Mouse (Mus musculus): ENCODE measurements around the gene Srpk1. TPM values are rescaled to one million over a fixed set of nuclear protein-coding genes. Genes with fewer than 3 reads are reported as not detected.

Srpk1 gene
- polyA plus RNA-seq, 1 experiment from 2014 or later, result 79.2 TPM

GRCm38 (mm10) chr17:28588591-28588990, 33.9 kb downstream of the Srpk1 start:
- WGBS, result 61% methylated on average over 2 of the region's 2 CpGs

GRCm38 (mm10) chr17:28586509-28586908, 36.0 kb downstream of the Srpk1 start:
- no peak overlapping the region for H3K4me2 ChIP-seq (ENCODE audit: low read length)
- no peak for ATAC-seq (replicated peaks; ENCODE audit: low FRiP score, low read depth)
- no peak overlapping the region for H3K27ac ChIP-seq
- no peaks in the 10 kb centered on the region for H3K4me1 ChIP-seq (replicated peaks; ENCODE audit: insufficient read depth, low read length)
- WGBS, result 56% methylated on average over 3 of the region's 3 CpGs
- H3K36me3 ChIP-seq (ENCODE audit: insufficient read depth, low read length), result peaks cover 32% of the 10 kb centered on the region
- no peaks in the 10 kb centered on the region for H3K9me3 ChIP-seq (replicated peaks; ENCODE audit: low read length)
- H3K9ac ChIP-seq (ENCODE audit: low read depth, low read length), result no peak overlapping the region
- TF ChIP-seq CTCF (IDR thresholded peaks at IDR 0.05; ENCODE audit: low read depth), result no peak
- H3K27me3 ChIP-seq (ENCODE audit: insufficient read depth, low read length), result no peaks in the 10 kb centered on the region
- H3K4me3 ChIP-seq (replicated peaks; ENCODE audit: low read depth, low read length), result no peak overlapping the region
- DNase-seq (ENCODE audit: low spot score), result no peak

More at GRCm38 (mm10) chr17:28588591-28588990, 33.9 kb downstream of the Srpk1 start:
- no peaks in the 10 kb centered on the region for H3K9me3 ChIP-seq (replicated peaks; ENCODE audit: low read length)
- H3K4me2 ChIP-seq (ENCODE audit: low read length), result no peak overlapping the region
- H3K9ac ChIP-seq (ENCODE audit: low read depth, low read length), result no peak overlapping the region
- no peak overlapping the region; the same call in 1 of the 2 replicates for H3K27ac ChIP-seq
- no peak overlapping the region for H3K4me3 ChIP-seq (replicated peaks; ENCODE audit: low read depth, low read length)
- peaks cover 44% of the 10 kb centered on the region for H3K36me3 ChIP-seq (ENCODE audit: insufficient read depth, low read length)
- H3K4me1 ChIP-seq (replicated peaks; ENCODE audit: insufficient read depth, low read length), result no peaks in the 10 kb centered on the region
- ATAC-seq (replicated peaks; ENCODE audit: low FRiP score, low read depth), result no peak
- no peaks in the 10 kb centered on the region for H3K27me3 ChIP-seq (ENCODE audit: insufficient read depth, low read length)
- no peak for DNase-seq (ENCODE audit: low spot score)
- TF ChIP-seq CTCF (IDR thresholded peaks at IDR 0.05; ENCODE audit: low read depth), result no peak

- peak; percentile 18; the same call in 1 of the 2 replicates for TF ChIP-seq CTCF (IDR thresholded peaks at IDR 0.05; ENCODE audit: low read depth)
- Histone ChIP-seq H3K27me3 (ENCODE audit: insufficient read depth, low read length) (no peaks in the 10 kb centered on the region), H3K4me2 (ENCODE audit: low read length) (no peak overlapping the region), H3K4me3 (replicated peaks; ENCODE audit: low read depth, low read length) (no peak overlapping the region), H3K27ac (no peak overlapping the region), H3K9me3 (replicated peaks; ENCODE audit: low read length) (no peaks in the 10 kb centered on the region), H3K36me3 (ENCODE audit: insufficient read depth, low read length) (no peaks in the 10 kb centered on the region), H3K4me1 (replicated peaks; ENCODE audit: insufficient read depth, low read length) (no peaks in the 10 kb centered on the region), H3K9ac (ENCODE audit: low read depth, low read length) (no peak overlapping the region)
- ATAC-seq (replicated peaks; ENCODE audit: low FRiP score, low read depth) (no peak), DNase-seq (ENCODE audit: low spot score) (no peak)
- 69% methylated on average over 2 of the region's 2 CpGs for WGBS
These were observed 41.5 kb downstream of the Srpk1 start for GRCm38 (mm10) chr17:28581056-28581455.

- no peak for TF ChIP-seq CTCF (IDR thresholded peaks at IDR 0.05; ENCODE audit: low read depth)
- Histone ChIP-seq H3K4me1 (replicated peaks; ENCODE audit: insufficient read depth, low read length) (0 out of 2 replicates have a peak, but pooled peaks cover 3% of the 10 kb centered on the region), H3K27ac (no peak overlapping the region), H3K27me3 (ENCODE audit: insufficient read depth, low read length) (no peaks in the 10 kb centered on the region), H3K4me3 (replicated peaks; ENCODE audit: low read depth, low read length) (no peak overlapping the region), H3K9me3 (replicated peaks; ENCODE audit: low read length) (no peaks in the 10 kb centered on the region), H3K9ac (ENCODE audit: low read depth, low read length) (no peak overlapping the region), H3K36me3 (ENCODE audit: insufficient read depth, low read length) (no peaks in the 10 kb centered on the region), H3K4me2 (ENCODE audit: low read length) (no peak overlapping the region)
- WGBS, result under 1% methylated on average over 8 of the region's 9 CpGs
- DNase-seq (ENCODE audit: low spot score) (peak; percentile 94), ATAC-seq (replicated peaks; ENCODE audit: low FRiP score, low read depth) (peak; percentile 63)
These were observed 42.1 kb downstream of the Srpk1 start for GRCm38 (mm10) chr17:28580396-28580795.

- peak; percentile 48 for ATAC-seq (replicated peaks; ENCODE audit: low FRiP score, low read depth)
- 15% methylated on average over 50 of the region's 50 CpGs for WGBS
- Histone ChIP-seq H3K36me3 (ENCODE audit: insufficient read depth, low read length) (no peaks in the 10 kb centered on the region), H3K27ac (no peak within 1 kb of the TSS), H3K4me1 (replicated peaks; ENCODE audit: insufficient read depth, low read length) (0 out of 2 replicates have a peak, but pooled peaks cover 3% of the 10 kb centered on the region), H3K4me2 (ENCODE audit: low read length) (peak within 1 kb of the TSS; percentile 34), H3K4me3 (replicated peaks; ENCODE audit: low read depth, low read length) (no peak within 1 kb of the TSS), H3K27me3 (ENCODE audit: insufficient read depth, low read length) (no peaks in the 10 kb centered on the region), H3K9me3 (replicated peaks; ENCODE audit: low read length) (no peaks in the 10 kb centered on the region), H3K9ac (ENCODE audit: low read depth, low read length) (no peak within 1 kb of the TSS)
- peak; percentile 71 for DNase-seq (ENCODE audit: low spot score)
- TF ChIP-seq CTCF (IDR thresholded peaks at IDR 0.05; ENCODE audit: low read depth), result peak; percentile 11; the same call in 1 of the 2 replicates
These were observed 47.0 kb downstream of the Srpk1 start, which contains the start of gene Lhfpl5 for GRCm38 (mm10) chr17:28575244-28576125. Gene Lhfpl5 (plus strand): TSS chr17:28575641.

DNA sequence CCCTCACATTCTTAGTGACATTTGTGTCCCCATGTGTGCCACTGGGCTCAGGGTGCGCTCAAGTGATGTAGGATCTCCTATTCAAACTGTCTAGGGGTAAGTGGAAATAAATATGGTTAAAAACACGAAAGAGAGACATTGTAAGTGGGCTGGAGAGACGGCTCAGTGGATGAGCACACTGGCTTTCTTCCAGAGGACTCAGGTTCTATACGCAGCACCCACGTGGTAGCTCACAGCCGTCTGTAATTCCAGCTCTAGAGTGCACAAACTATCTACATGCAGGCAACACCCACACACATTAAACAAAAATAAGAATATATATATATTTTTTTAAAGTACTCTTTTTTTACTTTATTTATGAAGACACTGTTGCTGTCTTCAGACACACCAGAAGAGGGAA, 49.6 kb downstream of the Srpk1 start:
- Histone ChIP-seq H3K4me3 (replicated peaks; ENCODE audit: low read depth, low read length) (no peak overlapping the region), H3K4me1 (replicated peaks; ENCODE audit: insufficient read depth, low read length) (0 out of 2 replicates have a peak, but pooled peaks cover 3% of the 10 kb centered on the region), H3K9me3 (replicated peaks; ENCODE audit: low read length) (no peaks in the 10 kb centered on the region), H3K36me3 (ENCODE audit: insufficient read depth, low read length) (no peaks in the 10 kb centered on the region), H3K27ac (no peak overlapping the region), H3K4me2 (ENCODE audit: low read length) (no peak overlapping the region), H3K9ac (ENCODE audit: low read depth, low read length) (no peak overlapping the region), H3K27me3 (ENCODE audit: insufficient read depth, low read length) (no peaks in the 10 kb centered on the region)
- ATAC-seq (replicated peaks; ENCODE audit: low FRiP score, low read depth), result no peak
- no peak for DNase-seq (ENCODE audit: low spot score)
- no peak for TF ChIP-seq CTCF (IDR thresholded peaks at IDR 0.05; ENCODE audit: low read depth)
- 77% methylated on average over 6 of the region's 6 CpGs for WGBS

Measured in kidney, postnatal 0 days (tissue).